Mouse (Mus musculus) left cerebral cortex, postnatal 25 days (tissue): ENCODE measurements around the gene Picalm. TPM values are rescaled to one million over a fixed set of nuclear protein-coding genes. Genes with fewer than 3 reads are reported as not detected.
"Not testable (repeated sequence)": the region's sequence is repeated elsewhere in the genome, so short reads cannot be mapped to it uniquely, and the experiment has no call there.

Experiments
- DNase-seq, 2 experiments: peaks; one replicate each; pipeline ENCODE4 v3.0.0; 2022; ENCODE audit warnings: low spot score in 2 of 2, mixed read lengths in 1 of 2
- intact Hi-C: fragments of 180-260 bp; cut with DNase I; formaldehyde crosslinking; loops from one replicate; pipeline ENCODE4 v1.15.1; 2025
- total RNA-seq, 2 experiments: library from RNA; stranded (reverse); gene quantifications; 2 replicates each; pipeline ENCODE4 v1.2.3; 2021

Gene Picalm
- total RNA-seq, 2 experiments from 2014 or later: 134 to 143 TPM

GRCm38 (mm10) chr7:90130501-90131375 is 725 bp downstream of the Picalm start:
- DNase-seq: peak; percentile 20 to 43
- intact Hi-C loops: loop anchor here (2.0 kb wide), 2 partner anchors 62 to 312 kb away; partner anchors contain the start of gene Crebzf

GRCm38 (mm10) chr7:90131376-90131651 is 1.3 kb downstream of the Picalm start:
- intact Hi-C loops: loop anchor here (2.0 kb wide), 2 partner anchors 63 to 311 kb away; partner anchors contain the start of gene Crebzf
- no peak for DNase-seq

GRCm38 (mm10) chr7:90131831-90132241 is 1.8 kb downstream of the Picalm start:
- intact Hi-C loops: loop anchor here (2.0 kb wide), 2 partner anchors 63 to 311 kb away; partner anchors contain the start of gene Crebzf
- DNase-seq: no peak

- no peak for DNase-seq
- intact Hi-C loops: no loop called here
Observed at GRCm38 (mm10) chr7:90132322-90132721, 2.3 kb downstream of the Picalm start.

- no peak for DNase-seq
- intact Hi-C loops: no loop called here
Observed at GRCm38 (mm10) chr7:90136736-90137135, 6.7 kb downstream of the Picalm start.

- intact Hi-C loops: no loop called here
- no peak for DNase-seq
Observed at GRCm38 (mm10) chr7:90138359-90138758, 8.3 kb downstream of the Picalm start.

GRCm38 (mm10) chr7:90140290-90140689 is 10.3 kb downstream of the Picalm start:
- no peak for DNase-seq
- intact Hi-C loops: no loop called here

GRCm38 (mm10) chr7:90144275-90144674 is 14.3 kb downstream of the Picalm start:
- intact Hi-C loops: no loop called here
- no peak for DNase-seq

- DNase-seq: no peak
- intact Hi-C loops: no loop called here
Observed at GRCm38 (mm10) chr7:90144971-90145370, 15.0 kb downstream of the Picalm start.

- no peak for DNase-seq
- intact Hi-C loops: no loop called here
Observed at GRCm38 (mm10) chr7:90145376-90145775, 15.4 kb downstream of the Picalm start.

GRCm38 (mm10) chr7:90145897-90146296 is 15.9 kb downstream of the Picalm start:
- DNase-seq: no peak
- intact Hi-C loops: no loop called here

- no peak for DNase-seq
- intact Hi-C loops: no loop called here
Observed at GRCm38 (mm10) chr7:90146321-90146720, 16.3 kb downstream of the Picalm start.

GRCm38 (mm10) chr7:90148023-90148422 is 18.0 kb downstream of the Picalm start:
- DNase-seq: no peak
- intact Hi-C loops: loop anchor here (2.0 kb wide), 1 partner anchor 149 kb away; no protein-coding TSS in a partner anchor

GRCm38 (mm10) chr7:90148516-90148915 is 18.5 kb downstream of the Picalm start:
- intact Hi-C loops: loop anchor here (2.0 kb wide), 1 partner anchor 150 kb away; no protein-coding TSS in a partner anchor
- DNase-seq: no peak

GRCm38 (mm10) chr7:90150311-90150710 is 20.3 kb downstream of the Picalm start:
- intact Hi-C loops: loop anchor here (5.0 kb wide), 1 partner anchor 133 kb away; no protein-coding TSS in a partner anchor
- DNase-seq: peak in 1 of 2 experiments; percentile 35

- no peak for DNase-seq
- intact Hi-C loops: no loop called here
Observed at GRCm38 (mm10) chr7:90158034-90158433, 28.0 kb downstream of the Picalm start.

GRCm38 (mm10) chr7:90160598-90160997 is 30.6 kb downstream of the Picalm start:
- no peak for DNase-seq
- intact Hi-C loops: no loop called here

GRCm38 (mm10) chr7:90164276-90164675 is 34.3 kb downstream of the Picalm start:
- no peak for DNase-seq
- intact Hi-C loops: no loop called here

GRCm38 (mm10) chr7:90165970-90166369 is 36.0 kb downstream of the Picalm start:
- no peak for DNase-seq
- intact Hi-C loops: no loop called here

- DNase-seq, intact Hi-C loops: not testable (repeated sequence)
Observed at GRCm38 (mm10) chr7:90167777-90168176, 37.8 kb downstream of the Picalm start.

GRCm38 (mm10) chr7:90173778-90174177 is 43.8 kb downstream of the Picalm start:
- intact Hi-C loops: no loop called here
- DNase-seq: no peak
